Mouse (Mus musculus) CH12.LX (cell line): ENCODE measurements around the gene Thsd7b. TPM values are rescaled to one million over a fixed set of nuclear protein-coding genes. Genes with fewer than 3 reads are reported as not detected.
A peak's percentile ranks its signal among the peaks of the same experiment; 100 is the strongest.

Source experiments
- DNase-seq: peaks from one replicate; pipeline ENCODE4 v3.0.0-alpha.2; 2013; ENCODE audit errors: extremely low read depth
- H3K27ac ChIP-seq: 2 replicates; pipeline ENCODE4 v1.5.1; 2012; ENCODE audit warnings: low read depth, mild to moderate bottlenecking, control low read depth, moderate library complexity; ENCODE audit not compliant: insufficient read depth
- H3K27me3 ChIP-seq: replicated peaks from 2 replicates; pipeline ENCODE3; 2012; ENCODE audit warnings: inconsistent platforms
- H3K36me3 ChIP-seq, 2 experiments: replicated peaks in 1 of 2; 2 replicates each; pipeline versions ENCODE3 to v1.6.1; 2012; ENCODE audit warnings: inconsistent platforms in 1 of 2, low read length in 1 of 2, mild to moderate bottlenecking in 1 of 2, mixed read lengths in 1 of 2, moderate library complexity in 1 of 2; ENCODE audit not compliant: control insufficient read depth in 1 of 2, insufficient read depth in 1 of 2
- H3K4me1 ChIP-seq, 2 experiments: 2 replicates each; pipeline ENCODE4 v1.6.1; 2012; ENCODE audit warnings: inconsistent platforms in 1 of 2, moderate library complexity in 1 of 2; ENCODE audit not compliant: insufficient read depth in 2 of 2, control insufficient read depth in 1 of 2
- H3K4me2 ChIP-seq: 2 replicates; pipeline ENCODE4 v1.6.1; 2012; ENCODE audit warnings: low read depth, mild to moderate bottlenecking, control low read depth; ENCODE audit not compliant: poor library complexity, insufficient read depth, severe bottlenecking
- H3K4me3 ChIP-seq, 3 experiments: fragments of 150-350 bp in 1 of 3; sonication (generic) in 1 of 3; replicated peaks in 1 of 3; 2 replicates each; pipeline versions ENCODE3 to v1.5.1; 2011 to 2012; ENCODE audit warnings: low read depth in 2 of 3, low read length in 2 of 3, mild to moderate bottlenecking in 2 of 3, moderate library complexity in 2 of 3, control low read depth in 1 of 3, improper control_type of control experiment in 1 of 3, inconsistent platforms in 1 of 3, mixed read lengths in 1 of 3; ENCODE audit not compliant: poor library complexity in 1 of 3
- H3K79me2 ChIP-seq: replicated peaks from 2 replicates; pipeline ENCODE4 v1.6.1; 2012; ENCODE audit warnings: mild to moderate bottlenecking, moderate library complexity; ENCODE audit not compliant: control insufficient read depth, poor library complexity, insufficient read depth, severe bottlenecking; ENCODE audit errors: extremely low read depth
- H3K9ac ChIP-seq: 2 replicates; pipeline ENCODE4 v1.6.1; 2012; ENCODE audit warnings: low read depth, mild to moderate bottlenecking, control low read depth, moderate library complexity; ENCODE audit not compliant: insufficient read depth
- H3K9me3 ChIP-seq: replicated peaks from 2 replicates; pipeline ENCODE3; 2012; ENCODE audit warnings: low read length, inconsistent platforms, mixed read lengths
- BHLHE40 ChIP-seq: IDR thresholded peaks from 2 replicates; pipeline ENCODE4 v1.6.1; 2011; ENCODE audit warnings: mild to moderate bottlenecking, low read depth, low read length, improper control_type of control experiment
- CTCF ChIP-seq, 2 experiments: IDR thresholded peaks in 1 of 2; conservative IDR thresholded peaks in 1 of 2; 2 replicates each; pipeline ENCODE4 v1.5.1; 2011 to 2012; ENCODE audit warnings: low read depth in 2 of 2, low read length in 2 of 2, improper control_type of control experiment in 1 of 2, inconsistent platforms in 1 of 2, mild to moderate bottlenecking in 1 of 2, moderate library complexity in 1 of 2
- E2F4 ChIP-seq: IDR thresholded peaks from 2 replicates; pipeline ENCODE4 v1.6.1; 2011; ENCODE audit warnings: low read depth, low read length, improper control_type of control experiment; ENCODE audit not compliant: insufficient replicate concordance
- EP300 ChIP-seq: IDR thresholded peaks from 2 replicates; pipeline ENCODE4 v1.6.1; 2011; ENCODE audit warnings: low read length, improper control_type of control experiment
- GABPA ChIP-seq: IDR thresholded peaks from 2 replicates; pipeline ENCODE4 v1.6.1; 2012; ENCODE audit warnings: low read depth, low read length, improper control_type of control experiment, inconsistent platforms; ENCODE audit not compliant: insufficient replicate concordance
- JUND ChIP-seq: conservative IDR thresholded peaks from 2 replicates; pipeline ENCODE4 v1.6.1; 2011; ENCODE audit warnings: low read depth, low read length, improper control_type of control experiment
- MAFK ChIP-seq: IDR thresholded peaks from 2 replicates; pipeline ENCODE4 v1.6.1; 2011; ENCODE audit warnings: low read length, improper control_type of control experiment; ENCODE audit not compliant: insufficient replicate concordance
- MAX ChIP-seq: IDR thresholded peaks from 2 replicates; pipeline ENCODE4 v1.6.1; 2011; ENCODE audit warnings: low read length, improper control_type of control experiment
- NELFE ChIP-seq: IDR thresholded peaks from 2 replicates; pipeline ENCODE4 v1.6.1; 2011; ENCODE audit warnings: low read depth, low read length, improper control_type of control experiment
- NRF1 ChIP-seq: IDR thresholded peaks from 2 replicates; pipeline ENCODE4 v1.6.1; 2014; ENCODE audit warnings: low read depth, mild to moderate bottlenecking, inconsistent platforms, low read length, improper control_type of control experiment, moderate library complexity
- PAX5 ChIP-seq: IDR thresholded peaks from 2 replicates; pipeline ENCODE4 v1.6.1; 2012; ENCODE audit warnings: low read length, inconsistent platforms, mixed read lengths
- POLR2A ChIP-seq: IDR thresholded peaks from 2 replicates; pipeline ENCODE4 v1.6.1; 2011; ENCODE audit warnings: low read depth, mild to moderate bottlenecking, improper control_type of control experiment, low read length
- SIN3A ChIP-seq: IDR thresholded peaks from 2 replicates; pipeline ENCODE4 v1.6.1; 2012; ENCODE audit warnings: low read length, improper control_type of control experiment, inconsistent platforms
- TBP ChIP-seq: conservative IDR thresholded peaks from 2 replicates; pipeline ENCODE4 v1.6.1; 2011; ENCODE audit warnings: low read depth, low read length, improper control_type of control experiment
- UBTF ChIP-seq: IDR thresholded peaks from 2 replicates; pipeline ENCODE4 v1.6.1; 2012; ENCODE audit warnings: low read depth, mild to moderate bottlenecking, inconsistent platforms, low read length, improper control_type of control experiment, moderate library complexity
- USF1 ChIP-seq: IDR thresholded peaks from 2 replicates; pipeline ENCODE4 v1.6.1; 2014; ENCODE audit warnings: low read depth, mild to moderate bottlenecking, inconsistent platforms, low read length, improper control_type of control experiment
- USF2 ChIP-seq: conservative IDR thresholded peaks from 2 replicates; pipeline ENCODE4 v1.6.1; 2011; ENCODE audit warnings: low read depth, low read length, improper control_type of control experiment
- ZC3H11A ChIP-seq: IDR thresholded peaks from 2 replicates; pipeline ENCODE4 v1.6.1; 2012; ENCODE audit warnings: low read depth, mild to moderate bottlenecking, inconsistent platforms, low read length, improper control_type of control experiment
- ZKSCAN1 ChIP-seq: IDR thresholded peaks from 2 replicates; pipeline ENCODE4 v1.6.1; 2012; ENCODE audit warnings: low read depth, inconsistent platforms, low read length, improper control_type of control experiment, borderline replicate concordance
- ZNF384 ChIP-seq: IDR thresholded peaks from 2 replicates; pipeline ENCODE4 v1.6.1; 2012; ENCODE audit warnings: low read depth, low read length, improper control_type of control experiment, inconsistent platforms
- dilution Hi-C: fragments of 300-500 bp; cut with MboI; formaldehyde crosslinking; loops from 2 replicates; pipeline ENCODE4 v1.14.3; 2020; ENCODE audit warnings: low sequenced_read_pairs; ENCODE audit not compliant: extremely low pct_unique_long_range_greater_than_20kb, extremely low pct_ligation_motif_present
- in situ Hi-C: fragments of 300-500 bp; cut with MboI; formaldehyde crosslinking; loops from 3 replicates; pipeline ENCODE4 v1.14.3; 2019; ENCODE audit warnings: low sequenced_read_pairs, low pct_ligation_motif_present, low pct_unique_long_range_greater_than_20kb, mixed read lengths
- polyA plus RNA-seq: library from polyadenylated mRNA; unstranded; fragments of >175 nt; gene quantifications from 2 replicates; pipeline ENCODE4 v1.2.1, GENCODE M21; 2012; ENCODE audit warnings: low read depth; ENCODE audit not compliant: insufficient read length
- total RNA-seq, 2 experiments: library from RNA; depleted of rRNA; stranded (reverse); fragments of 300-350 nt in 1 of 2; fragments of >200 nt in 1 of 2; gene quantifications; 2 replicates each; pipeline ENCODE4 v1.2.3; 2012 to 2014

Thsd7b gene
- total and polyA plus RNA-seq, 3 experiments: not detected

DNA sequence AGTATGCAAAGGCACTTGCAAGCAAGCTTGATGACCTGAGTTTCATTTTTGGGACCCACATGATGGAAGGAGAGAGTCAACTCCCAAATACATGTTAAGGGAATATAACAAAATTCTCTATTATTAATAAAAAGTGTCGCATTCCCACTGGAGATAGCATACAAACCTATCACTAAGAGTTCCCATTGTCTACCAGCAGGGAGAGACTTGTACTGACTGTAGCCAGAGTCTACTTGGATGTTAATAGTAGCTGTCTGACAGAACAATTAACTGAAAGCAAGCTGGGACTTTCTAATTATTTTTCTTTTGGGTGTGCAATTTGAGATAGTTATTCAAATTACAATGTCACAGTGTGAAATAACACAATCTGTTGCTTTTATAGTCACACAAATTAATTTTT lies 31.1 kb downstream of the Thsd7b start:
- no peak overlapping the region for H3K9ac ChIP-seq
- no peak overlapping the region for H3K4me2 ChIP-seq
- no peak overlapping the region for H3K27ac ChIP-seq
- H3K27me3 ChIP-seq: no peaks in the 10 kb centered on the region
- dilution Hi-C loops: no loop called here
- H3K36me3 ChIP-seq: no peaks in the 10 kb centered on the region
- no peaks in the 10 kb centered on the region for H3K9me3 ChIP-seq
- H3K4me3 ChIP-seq: no peak overlapping the region
- in situ Hi-C loops: no loop called here
- no peaks in the 10 kb centered on the region for H3K79me2 ChIP-seq
- peaks cover 0 to 11% of the 10 kb centered on the region in 2 experiments; a peak in 2 of 4 replicates for H3K4me1 ChIP-seq
- no peak for DNase-seq
- TF ChIP-seq ZKSCAN1 (no peak), JUND (no peak), CTCF (conservative IDR thresholded peaks at IDR 0.05 in 1 of 2, IDR thresholded peaks at IDR 0.05 in 1 of 2; ENCODE audit: low read depth in 2 of 2, low read length in 2 of 2) (no peak), SIN3A (no peak), EP300 (no peak), MAFK (no peak), POLR2A (no peak), ZC3H11A (no peak)

DNA sequence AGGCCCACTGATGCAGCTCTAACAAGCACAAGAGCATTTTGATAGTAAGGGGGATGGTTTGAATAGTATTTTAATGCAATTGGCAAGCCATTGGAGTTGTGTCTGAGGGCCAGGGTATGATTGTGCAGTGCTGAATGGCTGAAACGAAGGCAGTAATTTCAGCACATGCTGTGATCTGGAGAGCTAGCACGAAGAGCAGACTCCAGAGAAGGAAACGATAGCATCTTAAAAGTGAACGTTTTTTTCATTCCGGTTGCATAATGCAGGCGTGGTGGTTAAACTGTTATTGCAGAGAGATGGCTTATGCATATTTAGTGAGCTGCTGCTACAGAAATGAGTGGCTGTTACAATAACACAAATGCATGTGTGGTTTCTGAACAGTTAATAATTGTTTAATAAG lies 51.3 kb downstream of the Thsd7b start:
- H3K27me3 ChIP-seq: no peaks in the 10 kb centered on the region
- H3K27ac ChIP-seq: no peak overlapping the region
- H3K4me1 ChIP-seq: peaks cover 2 to 14% of the 10 kb centered on the region in 2 experiments; a peak in 2 of 4 replicates
- no peak overlapping the region for H3K9ac ChIP-seq
- TF ChIP-seq PAX5: no peak
- TF ChIP-seq TBP: no peak
- no peak for TF ChIP-seq USF1
- no peak for TF ChIP-seq MAX
- peak; percentile 77 for TF ChIP-seq ZNF384
- no peak for TF ChIP-seq E2F4
- TF ChIP-seq NRF1: no peak
- no peak for TF ChIP-seq UBTF
- no peak for TF ChIP-seq USF2
- TF ChIP-seq JUND: peak; percentile 41; the same call in 1 of the 2 replicates
- TF ChIP-seq NELFE: no peak
- no peak for TF ChIP-seq BHLHE40
- no peak for TF ChIP-seq GABPA
- TF ChIP-seq EP300: peak; percentile 16; the same call in 1 of the 2 replicates
- dilution Hi-C loops: no loop called here
- DNase-seq: peak; percentile 45
- H3K4me3 ChIP-seq: no peak overlapping the region
- in situ Hi-C loops: no loop called here
- no peaks in the 10 kb centered on the region for H3K9me3 ChIP-seq
- no peaks in the 10 kb centered on the region for H3K36me3 ChIP-seq
- H3K79me2 ChIP-seq: no peaks in the 10 kb centered on the region
- 0 out of 2 replicates have a peak overlapping the region, but pooled peaks have one; percentile 1 for H3K4me2 ChIP-seq
